Mouse (Mus musculus): ENCODE results near the gene Siglecg.

Siglecg gene

GRCm38 (mm10) chr7:43441071-43441470, 33.1 kb downstream of the Siglecg start:
- no peak for DNase-seq (ENCODE audit: low spot score in 2 of 2)

- no peak for DNase-seq (ENCODE audit: low spot score in 2 of 2)
These were observed 34.7 kb downstream of the Siglecg start for GRCm38 (mm10) chr7:43442684-43443083.

GRCm38 (mm10) chr7:43443126-43443916, 35.3 kb downstream of the Siglecg start:
- DNase-seq (ENCODE audit: low spot score in 2 of 2): peak; percentile 76 to 86

- DNase-seq (ENCODE audit: low spot score in 2 of 2): peak; percentile 86 to 95
These were observed 35.9 kb downstream of the Siglecg start, which contains the start of the genes Etfb and Gm45233 for GRCm38 (mm10) chr7:43443917-43444293. Gene Etfb (plus strand): TSS chr7:43444083. Gene Gm45233 (plus strand): TSS chr7:43444128.

- DNase-seq (ENCODE audit: low spot score in 2 of 2): no peak
These were observed 39.8 kb downstream of the Siglecg start for GRCm38 (mm10) chr7:43447801-43448200.

GRCm38 (mm10) chr7:43448246-43448645, 40.2 kb downstream of the Siglecg start:
- DNase-seq (ENCODE audit: low spot score in 2 of 2): no peak

- DNase-seq (ENCODE audit: low spot score in 2 of 2): no peak
These were observed 41.8 kb downstream of the Siglecg start for GRCm38 (mm10) chr7:43449811-43450210.

- no peak for DNase-seq (ENCODE audit: low spot score in 2 of 2)
These were observed 43.7 kb downstream of the Siglecg start for GRCm38 (mm10) chr7:43451726-43452125.

GRCm38 (mm10) chr7:43452609-43453008, 44.6 kb downstream of the Siglecg start:
- no peak for DNase-seq (ENCODE audit: low spot score in 2 of 2)

- DNase-seq (ENCODE audit: low spot score in 2 of 2): peak in 1 of 2 experiments; percentile 25
These were observed 45.8 kb downstream of the Siglecg start for GRCm38 (mm10) chr7:43453599-43454355.

GRCm38 (mm10) chr7:43454371-43454770, 46.4 kb downstream of the Siglecg start:
- DNase-seq (ENCODE audit: low spot score in 2 of 2): no peak

GRCm38 (mm10) chr7:43462851-43463250, 54.8 kb downstream of the Siglecg start, which contains the start of gene Vsig10l:
Gene Vsig10l (plus strand): TSS chr7:43463151.
- DNase-seq (ENCODE audit: low spot score in 2 of 2): no peak

GRCm38 (mm10) chr7:43463976-43464375, 56.0 kb downstream of the Siglecg start:
- DNase-seq (ENCODE audit: low spot score in 2 of 2): no peak

- DNase-seq (ENCODE audit: low spot score in 2 of 2): no peak
These were observed 56.9 kb downstream of the Siglecg start for GRCm38 (mm10) chr7:43464864-43465343.

GRCm38 (mm10) chr7:43465344-43466098, 57.5 kb downstream of the Siglecg start:
- DNase-seq (ENCODE audit: low spot score in 2 of 2): peak; percentile 79 to 89

GRCm38 (mm10) chr7:43466099-43466694, 58.2 kb downstream of the Siglecg start:
- DNase-seq (ENCODE audit: low spot score in 2 of 2): peak; percentile 63 to 84

Measured in urinary bladder, postnatal 36 days (tissue).